Mouse (Mus musculus) C2C12 (cell line): ENCODE measurements at regions not wholly inside any gene's neighbourhood (a gene's known extent, or its start where the extent isn't known, plus 50 kb on each side); places are given as distances from the start of the nearest gene placed in this dataset.

Experiments used
- H3K27me3 ChIP-seq: one replicate; pipeline ENCODE4 v1.6.1; 2011; ENCODE audit not compliant: control insufficient read depth, insufficient read depth, insufficient read length
- H3K36me3 ChIP-seq: one replicate; pipeline ENCODE4 v1.6.1; 2011; ENCODE audit not compliant: control insufficient read depth, insufficient read depth
- H3K4me3 ChIP-seq: one replicate; pipeline ENCODE4 v1.5.1; 2011; ENCODE audit warnings: mild to moderate bottlenecking, control low read depth; ENCODE audit not compliant: poor library complexity, insufficient read depth, severe bottlenecking
- H3K79me2 ChIP-seq: one replicate; pipeline ENCODE4 v1.6.1; 2011; ENCODE audit not compliant: control insufficient read depth, insufficient read depth
- H3K79me3 ChIP-seq: one replicate; pipeline ENCODE4 v1.6.1; 2011; ENCODE audit warnings: low read depth, control low read depth
- H3ac ChIP-seq: one replicate; pipeline ENCODE3; 2011; ENCODE audit warnings: low read depth; ENCODE audit not compliant: control insufficient read depth, insufficient read length
- CEBPB ChIP-seq: IDR thresholded peaks from one replicate; pipeline ENCODE4 v1.6.1; 2011; ENCODE audit warnings: low read depth, mild to moderate bottlenecking, control low read depth, moderate library complexity
- CTCF ChIP-seq: IDR thresholded peaks from one replicate; pipeline ENCODE4 v1.5.1; 2011; ENCODE audit not compliant: control insufficient read depth, insufficient read depth, insufficient read length
- FOSL1 ChIP-seq: IDR thresholded peaks from one replicate; pipeline ENCODE4 v1.8.0; 2011; ENCODE audit warnings: mild to moderate bottlenecking, low read length; ENCODE audit not compliant: poor library complexity, insufficient read depth, severe bottlenecking
- MAX ChIP-seq: IDR thresholded peaks from one replicate; pipeline ENCODE4 v1.6.1; 2011; ENCODE audit warnings: mild to moderate bottlenecking, control low read depth
- MYOD1 ChIP-seq: IDR thresholded peaks from one replicate; pipeline ENCODE4 v1.6.1; 2011; ENCODE audit warnings: low read depth; ENCODE audit not compliant: control insufficient read depth, insufficient read length
- MYOG ChIP-seq: IDR thresholded peaks from one replicate; pipeline ENCODE4 v1.6.1; 2011; ENCODE audit not compliant: control insufficient read depth, insufficient read length; ENCODE audit errors: extremely low read depth
- USF1 ChIP-seq: IDR thresholded peaks from one replicate; pipeline ENCODE4 v1.6.1; 2011; ENCODE audit warnings: low read depth, mild to moderate bottlenecking, control low read depth, moderate library complexity

DNA sequence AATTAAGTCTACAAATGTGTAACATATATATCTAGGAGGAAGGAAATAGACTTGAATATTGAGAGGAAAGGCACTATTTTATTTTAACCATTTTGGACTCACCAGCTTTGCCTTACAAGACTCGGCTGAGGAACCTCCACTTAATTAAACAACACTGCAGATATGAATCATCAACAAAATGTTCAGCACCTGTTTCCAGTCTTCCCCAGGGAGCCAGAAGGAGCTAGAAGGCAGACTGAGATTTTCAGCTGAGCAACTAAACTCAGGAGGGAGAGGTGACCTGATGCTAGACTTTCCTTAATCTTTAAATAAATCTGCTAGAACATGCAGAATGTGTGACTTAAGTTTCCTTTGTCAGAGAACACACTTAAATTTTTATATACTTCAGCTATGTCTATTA is 478.4 kb downstream of the Etv1 start:
- no peaks in the 10 kb centered on the region for H3K79me2 ChIP-seq
- no peaks in the 10 kb centered on the region for H3K27me3 ChIP-seq
- H3ac ChIP-seq: no peak overlapping the region
- H3K36me3 ChIP-seq: no peaks in the 10 kb centered on the region
- H3K4me3 ChIP-seq: no peak overlapping the region
- TF ChIP-seq MAX: no peak
- peak; percentile 37 for TF ChIP-seq MYOD1
- no peaks in the 10 kb centered on the region for H3K79me3 ChIP-seq

DNA sequence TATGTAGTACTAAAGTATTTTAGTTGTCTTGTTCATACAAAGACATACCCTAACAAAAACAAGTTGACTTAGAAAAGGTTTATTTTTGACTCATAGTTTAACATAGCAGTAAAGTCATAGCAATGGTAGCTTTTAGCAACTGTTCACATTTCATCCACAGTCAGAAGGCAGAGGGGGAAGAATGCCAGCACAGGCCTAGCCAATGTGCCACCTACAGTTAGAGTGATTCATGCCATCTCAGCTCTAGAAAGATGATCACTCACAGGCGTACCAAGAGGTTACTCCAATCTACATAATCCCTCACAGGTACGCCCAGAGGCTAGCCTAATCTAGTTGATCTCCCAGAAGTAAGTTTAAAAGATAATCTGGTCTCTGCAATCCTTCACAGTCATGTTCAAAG is 510.5 kb downstream of the Etv1 start:
- no peaks in the 10 kb centered on the region for H3K79me2 ChIP-seq
- H3K4me3 ChIP-seq: no peak overlapping the region
- no peaks in the 10 kb centered on the region for H3K79me3 ChIP-seq
- no peaks in the 10 kb centered on the region for H3K36me3 ChIP-seq
- H3ac ChIP-seq: no peak overlapping the region
- TF ChIP-seq CEBPB: no peak
- no peak for TF ChIP-seq USF1
- TF ChIP-seq FOSL1: no peak
- TF ChIP-seq CTCF: no peak
- TF ChIP-seq MYOG: no peak
- no peak for TF ChIP-seq MAX
- no peak for TF ChIP-seq MYOD1
- H3K27me3 ChIP-seq: no peaks in the 10 kb centered on the region

DNA sequence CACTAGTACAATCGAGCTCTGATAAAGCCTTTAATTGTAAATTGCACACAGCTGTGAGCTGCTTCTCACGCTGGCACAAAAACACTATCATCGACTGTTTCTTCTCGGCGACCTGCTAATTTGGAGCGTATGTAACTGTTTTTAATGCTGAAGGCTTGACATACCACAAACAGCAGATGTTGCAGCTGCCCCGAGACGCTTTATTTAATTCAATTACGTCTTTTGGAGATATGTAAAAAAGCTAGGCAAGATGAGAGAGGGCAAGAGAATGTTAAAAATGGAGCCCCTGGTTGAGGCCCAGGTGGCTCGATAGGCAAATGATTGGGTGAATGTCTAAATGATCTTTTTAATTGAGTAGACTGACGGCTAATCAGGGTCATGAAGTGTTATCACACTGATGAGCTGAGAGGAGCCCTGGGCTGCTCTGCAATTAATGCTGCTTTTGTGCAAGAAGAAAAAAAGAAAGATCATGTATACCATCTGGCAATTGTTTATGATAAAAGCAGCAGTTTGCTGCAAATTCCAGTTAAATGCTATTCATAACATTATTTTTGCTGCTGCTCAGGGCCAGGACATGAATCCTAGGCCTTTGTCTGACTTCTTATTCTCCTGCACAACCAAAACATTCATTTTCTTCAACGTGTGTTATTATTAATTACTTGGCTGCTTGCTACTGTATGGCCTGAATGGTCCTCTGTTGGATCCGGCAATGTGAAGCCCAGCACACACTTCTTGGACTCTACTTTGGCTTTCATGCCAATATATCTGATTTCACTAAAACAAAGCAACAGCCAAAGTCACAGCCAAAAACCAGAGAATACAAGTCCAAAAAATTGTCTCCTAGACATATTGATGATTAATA is 522.4 kb downstream of the Etv1 start:
- H3K79me2 ChIP-seq: no peaks in the 10 kb centered on the region
- no peak overlapping the region for H3ac ChIP-seq
- no peaks in the 10 kb centered on the region for H3K27me3 ChIP-seq
- no peaks in the 10 kb centered on the region for H3K79me3 ChIP-seq
- no peaks in the 10 kb centered on the region for H3K36me3 ChIP-seq
- no peak for TF ChIP-seq USF1
- no peak for TF ChIP-seq CEBPB
- no peak for TF ChIP-seq MAX
- no peak for TF ChIP-seq FOSL1
- no peak for TF ChIP-seq MYOG
- no peak for TF ChIP-seq CTCF
- no peak for TF ChIP-seq MYOD1
- no peak overlapping the region for H3K4me3 ChIP-seq

DNA sequence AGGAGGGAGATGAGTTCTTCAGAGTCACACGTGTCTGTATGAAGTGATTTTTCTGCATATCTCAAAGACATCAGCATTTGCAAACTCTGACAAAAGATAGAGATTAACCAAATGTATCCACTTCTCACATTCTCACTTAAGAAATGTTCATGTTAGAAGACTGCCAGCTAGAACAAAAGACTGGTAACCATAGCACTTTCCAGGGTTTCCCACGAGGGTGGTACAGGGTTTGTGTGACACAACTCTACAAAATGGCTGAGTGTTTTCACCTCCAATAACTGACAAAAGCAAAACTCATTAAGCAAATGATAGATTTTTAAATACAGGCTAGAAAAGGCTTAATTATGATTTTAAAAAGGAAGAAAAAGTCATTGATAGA is 523.0 kb downstream of the Etv1 start:
- Histone ChIP-seq H3K36me3 (no peaks in the 10 kb centered on the region), H3K4me3 (no peak overlapping the region), H3K79me2 (no peaks in the 10 kb centered on the region), H3K79me3 (no peaks in the 10 kb centered on the region), H3K27me3 (no peaks in the 10 kb centered on the region), H3ac (no peak overlapping the region)
- TF ChIP-seq USF1 (no peak), FOSL1 (no peak), MAX (no peak), CEBPB (no peak)

DNA sequence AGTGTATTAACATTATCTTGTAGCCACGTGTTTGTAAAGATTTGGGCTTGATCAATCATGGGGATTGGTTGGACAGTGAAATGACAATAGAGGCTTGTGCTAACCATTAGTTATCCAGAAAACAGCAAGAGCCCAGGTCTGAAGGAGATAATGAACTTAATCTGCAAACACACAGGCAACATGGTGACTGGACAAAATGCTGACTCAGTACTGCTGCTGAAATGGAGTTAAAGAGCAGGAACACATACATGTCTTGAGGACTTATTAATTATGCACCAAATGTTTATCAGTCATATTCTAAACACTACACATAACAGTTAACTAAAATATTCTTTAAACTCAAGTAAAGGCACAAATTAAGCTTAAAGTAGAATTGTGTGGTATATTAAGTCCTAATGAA is 528.6 kb downstream of the Etv1 start:
- TF ChIP-seq USF1: no peak
- no peak for TF ChIP-seq MYOG
- no peak for TF ChIP-seq MYOD1
- TF ChIP-seq CEBPB: no peak
- no peak for TF ChIP-seq CTCF
- TF ChIP-seq FOSL1: no peak
- TF ChIP-seq MAX: no peak
- no peaks in the 10 kb centered on the region for H3K79me2 ChIP-seq

DNA sequence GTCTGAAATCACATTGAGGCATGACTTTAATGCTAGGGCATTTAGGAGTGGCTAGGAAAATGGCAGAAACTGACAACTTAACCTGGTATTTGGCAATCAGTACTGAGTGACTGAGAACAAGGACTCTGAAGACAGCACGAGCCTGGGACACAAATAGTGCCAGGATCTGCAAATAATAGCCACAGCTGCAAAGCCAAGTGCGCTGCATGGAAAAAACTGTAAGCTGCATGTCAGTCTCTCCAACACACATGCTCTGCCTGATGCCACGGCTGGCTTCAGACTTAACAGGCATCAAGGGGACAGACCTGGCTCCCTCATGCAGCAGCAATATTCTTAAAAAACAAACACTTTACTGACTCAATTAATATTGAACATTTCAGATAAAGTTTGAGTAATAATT is 530.7 kb downstream of the Etv1 start:
- Histone ChIP-seq H3K4me3 (no peak overlapping the region), H3K36me3 (no peaks in the 10 kb centered on the region), H3K79me3 (no peaks in the 10 kb centered on the region), H3K79me2 (no peaks in the 10 kb centered on the region), H3ac (no peak overlapping the region), H3K27me3 (no peaks in the 10 kb centered on the region)
- TF ChIP-seq MYOG: no peak
- TF ChIP-seq USF1: no peak
- no peak for TF ChIP-seq CEBPB
- TF ChIP-seq MAX: no peak
- no peak for TF ChIP-seq CTCF
- no peak for TF ChIP-seq MYOD1
- TF ChIP-seq FOSL1: no peak

More for the DNA sequence above, 528.6 kb downstream of the Etv1 start:
- Histone ChIP-seq H3K4me3 (no peak overlapping the region), H3K79me3 (no peaks in the 10 kb centered on the region), H3ac (no peak overlapping the region), H3K36me3 (no peaks in the 10 kb centered on the region), H3K27me3 (no peaks in the 10 kb centered on the region)
